Mouse (Mus musculus) midbrain, postnatal 0 days (tissue): ENCODE results near the gene Aqp11. TPM values are rescaled to one million over a fixed set of nuclear protein-coding genes. Genes with fewer than 3 reads are reported as not detected.

Source experiments
- ATAC-seq: fragments of 200-750 bp; cut with Nextera tagmentation; 2 replicates; pipeline ENCODE4 v1.8.0; 2017; ENCODE audit warnings: moderate number of reproducible peaks, mild to moderate bottlenecking, moderate TSS enrichment, moderate library complexity; ENCODE audit not compliant: low FRiP score
- DNase-seq: peaks from one replicate; pipeline ENCODE4 v3.0.0-alpha.2; 2015; ENCODE audit warnings: low spot score
- H3K27ac ChIP-seq: fragments of 300-500 bp; sonication (generic); 2 replicates; pipeline ENCODE4 v1.5.1; 2014; ENCODE audit warnings: low read depth, mild to moderate bottlenecking, low read length, mixed read lengths
- H3K27me3 ChIP-seq: fragments of 300-500 bp; sonication (generic); 2 replicates; pipeline ENCODE4 v1.6.1; 2014; ENCODE audit warnings: low read length, control low read depth, mixed read lengths; ENCODE audit not compliant: insufficient read depth
- H3K36me3 ChIP-seq: fragments of 300-500 bp; sonication (generic); 2 replicates; pipeline ENCODE4 v1.6.1; 2014; ENCODE audit warnings: low read length, control low read depth, mixed read lengths; ENCODE audit not compliant: insufficient read depth
- H3K4me1 ChIP-seq: fragments of 300-500 bp; sonication (generic); 2 replicates; pipeline ENCODE4 v1.6.1; 2014; ENCODE audit warnings: mild to moderate bottlenecking, control low read depth, antibody characterized with exemption, low read length, mixed read lengths; ENCODE audit not compliant: insufficient read depth
- H3K4me2 ChIP-seq: fragments of 300-500 bp; sonication (generic); 2 replicates; pipeline ENCODE4 v1.6.1; 2014; ENCODE audit warnings: low read depth, mild to moderate bottlenecking, low read length, mixed read lengths; ENCODE audit not compliant: poor library complexity, severe bottlenecking
- H3K4me3 ChIP-seq: fragments of 300-500 bp; sonication (generic); 2 replicates; pipeline ENCODE4 v1.5.1; 2014; ENCODE audit warnings: low read depth, mild to moderate bottlenecking, low read length, moderate library complexity
- H3K9ac ChIP-seq: fragments of 300-500 bp; sonication (generic); replicated peaks from 2 replicates; pipeline ENCODE4 v1.6.1; 2014; ENCODE audit warnings: mild to moderate bottlenecking, low read length, moderate library complexity, mixed read lengths; ENCODE audit not compliant: poor library complexity, severe bottlenecking
- H3K9me3 ChIP-seq: fragments of 300-500 bp; sonication (generic); 2 replicates; pipeline ENCODE4 v1.6.1; 2016; ENCODE audit warnings: low read length, control low read depth
- CTCF ChIP-seq: IDR thresholded peaks from 2 replicates; pipeline ENCODE4 v1.5.1; 2016; ENCODE audit warnings: antibody characterized with exemption, mild to moderate bottlenecking
- WGBS: fragments of 180-500 bp; shearing (Covaris S2); extraction: QIAGEN DNeasy Blood & Tissue Kit; methylation state at CpG from one replicate; pipeline ENCODE4 v1.1.7; 2014; 5-methylcytosine and 5-hydroxymethylcytosine counted together
- polyA plus RNA-seq: library from polyadenylated mRNA; unstranded; fragments of >200 nt; fragmentation: Nextera tagmentation; extraction: Ambion mirVana; gene quantifications from 2 replicates; pipeline ENCODE4 v1.2.1, GENCODE M21; 2015
- total RNA-seq: library from RNA; depleted of rRNA; stranded (reverse); fragments of >200 nt; gene quantifications from 2 replicates; pipeline ENCODE4 v1.2.3, GENCODE M21; 2014

The Aqp11 gene
- total and polyA plus RNA-seq, 2 experiments from 2014 or later = 13.5 to 24.0 TPM

DNA sequence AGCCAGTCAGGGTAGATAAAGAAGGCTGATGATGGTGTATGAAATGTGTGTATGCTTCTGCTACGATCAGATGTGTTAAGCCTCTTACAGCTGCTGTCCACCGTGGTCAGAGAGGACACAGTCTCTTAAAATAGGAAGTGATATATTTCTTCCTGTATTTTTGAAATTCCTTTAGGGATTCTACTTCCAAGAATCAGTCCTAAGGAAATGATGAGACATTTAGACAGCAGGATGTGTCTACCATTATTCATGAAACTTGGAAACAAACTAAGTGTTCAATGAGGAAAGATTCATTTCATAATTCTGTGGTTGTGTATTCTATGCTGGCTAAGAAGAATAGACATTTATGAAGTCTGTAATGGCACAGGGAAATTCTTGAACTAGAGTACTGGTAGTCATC, 37.8 kb upstream of the Aqp11 start:
- Histone ChIP-seq H3K4me1 (no peaks in the 10 kb centered on the region), H3K9me3 (no peaks in the 10 kb centered on the region), H3K27ac (no peak overlapping the region), H3K27me3 (no peaks in the 10 kb centered on the region), H3K4me3 (no peak overlapping the region), H3K4me2 (no peak overlapping the region), H3K36me3 (no peaks in the 10 kb centered on the region), H3K9ac (no peak overlapping the region)
- 67% methylated on average over 2 of the region's 2 CpGs for WGBS
- DNase-seq (no peak), ATAC-seq (no peak)
- no peak for TF ChIP-seq CTCF

DNA sequence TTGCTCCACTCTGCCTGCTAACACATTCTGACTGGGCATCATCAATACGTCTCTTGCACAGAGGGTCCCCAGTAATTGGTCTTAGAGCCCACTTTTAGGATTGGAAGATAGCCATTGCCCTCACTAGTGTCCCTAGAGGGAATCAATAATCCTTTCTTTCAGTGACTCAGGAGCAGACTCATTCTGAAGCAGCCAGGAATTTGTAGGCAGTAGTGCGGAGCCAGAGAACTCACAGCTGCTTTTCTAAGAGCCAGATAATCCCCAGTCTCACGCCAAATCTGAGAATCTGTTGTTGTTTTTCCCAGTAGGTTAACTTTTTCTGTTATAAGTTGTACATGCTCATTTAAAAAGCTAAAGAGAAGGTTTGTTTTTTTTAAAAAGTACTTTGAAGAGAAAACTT, 37.3 kb upstream of the Aqp11 start:
- no peak for DNase-seq
- TF ChIP-seq CTCF = no peak
- WGBS = 13% methylated on average over 3 of the region's 3 CpGs

DNA sequence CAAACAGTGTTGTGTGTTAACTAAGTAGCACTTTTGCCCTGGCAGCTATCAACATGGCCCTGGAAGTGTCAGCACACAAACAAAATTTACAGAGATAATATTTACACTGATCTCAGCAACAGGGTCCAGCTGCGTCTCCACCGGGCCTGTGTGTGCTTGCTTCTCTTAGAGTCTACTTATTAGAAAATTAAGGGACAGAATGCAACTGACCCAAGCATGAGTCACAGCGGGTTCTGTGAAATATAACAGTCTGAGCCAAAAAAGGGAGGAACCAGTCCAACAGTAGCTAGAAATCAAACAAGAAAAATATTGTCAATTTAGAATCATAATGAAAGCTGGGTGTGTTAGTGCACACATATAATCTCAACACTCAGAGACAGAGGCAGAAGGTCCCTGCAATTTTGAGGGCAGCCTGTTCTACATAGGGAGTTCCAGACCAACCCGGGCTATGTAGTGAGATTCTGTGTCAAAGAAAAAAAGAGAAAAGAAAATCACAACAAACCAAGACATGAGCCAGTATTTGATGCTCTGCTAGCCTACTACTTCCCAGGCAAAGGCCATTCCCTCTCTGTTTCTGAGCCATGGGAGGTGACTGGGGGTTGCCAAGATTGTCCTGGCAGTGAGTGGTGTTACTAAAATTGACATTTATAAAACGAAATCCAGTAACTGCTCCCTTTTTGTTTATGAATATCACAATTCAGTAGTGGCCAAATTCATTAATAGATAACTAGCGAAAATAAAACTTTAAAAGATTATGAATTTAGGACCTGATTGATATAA, 32.9 kb upstream of the Aqp11 start:
- WGBS = 84% methylated on average over 6 of the region's 6 CpGs
- H3K4me2 ChIP-seq = no peak overlapping the region
- no peak for TF ChIP-seq CTCF
- H3K9me3 ChIP-seq = no peaks in the 10 kb centered on the region
- no peak overlapping the region for H3K4me3 ChIP-seq
- ATAC-seq = no peak
- H3K36me3 ChIP-seq = no peaks in the 10 kb centered on the region
- H3K4me1 ChIP-seq = no peaks in the 10 kb centered on the region
- H3K27ac ChIP-seq = no peak overlapping the region
- no peak for DNase-seq
- no peak overlapping the region for H3K9ac ChIP-seq
- no peaks in the 10 kb centered on the region for H3K27me3 ChIP-seq

More for the DNA sequence above, 37.3 kb upstream of the Aqp11 start:
- no peak overlapping the region for H3K4me2 ChIP-seq
- no peaks in the 10 kb centered on the region for H3K4me1 ChIP-seq
- ATAC-seq = no peak
- H3K9me3 ChIP-seq = no peaks in the 10 kb centered on the region
- no peaks in the 10 kb centered on the region for H3K27me3 ChIP-seq
- H3K27ac ChIP-seq = no peak overlapping the region
- no peaks in the 10 kb centered on the region for H3K36me3 ChIP-seq
- H3K9ac ChIP-seq = no peak overlapping the region
- H3K4me3 ChIP-seq = no peak overlapping the region

- DNase-seq (no peak), ATAC-seq (no peak)
- Histone ChIP-seq H3K36me3 (no peaks in the 10 kb centered on the region), H3K27me3 (no peaks in the 10 kb centered on the region), H3K27ac (no peak overlapping the region), H3K4me2 (no peak overlapping the region), H3K4me3 (no peak overlapping the region), H3K4me1 (no peaks in the 10 kb centered on the region), H3K9me3 (no peaks in the 10 kb centered on the region), H3K9ac (no peak overlapping the region)
- 76% methylated on average over 4 of the region's 4 CpGs for WGBS
- no peak for TF ChIP-seq CTCF
Measured at GRCm38 (mm10) chr7:97769020-97769419, 30.9 kb upstream of the Aqp11 start.

- H3K27me3 ChIP-seq = no peaks in the 10 kb centered on the region
- H3K36me3 ChIP-seq = no peaks in the 10 kb centered on the region
- no peak overlapping the region for H3K27ac ChIP-seq
- TF ChIP-seq CTCF = no peak
- no peak for DNase-seq
- no peaks in the 10 kb centered on the region for H3K4me1 ChIP-seq
- H3K4me2 ChIP-seq = no peak overlapping the region
- no peak for ATAC-seq
- no peak overlapping the region for H3K4me3 ChIP-seq
- no peaks in the 10 kb centered on the region for H3K9me3 ChIP-seq
- H3K9ac ChIP-seq = no peak overlapping the region
- 80% methylated on average over 8 of the region's 8 CpGs for WGBS
Measured at GRCm38 (mm10) chr7:97767841-97768240, 29.8 kb upstream of the Aqp11 start.

GRCm38 (mm10) chr7:97766406-97767166, 28.5 kb upstream of the Aqp11 start:
- ATAC-seq (no peak), DNase-seq (no peak)
- Histone ChIP-seq H3K9me3 (no peaks in the 10 kb centered on the region), H3K4me2 (no peak overlapping the region), H3K36me3 (no peaks in the 10 kb centered on the region), H3K4me3 (no peak overlapping the region), H3K27ac (no peak overlapping the region), H3K9ac (no peak overlapping the region), H3K27me3 (no peaks in the 10 kb centered on the region), H3K4me1 (no peaks in the 10 kb centered on the region)
- no peak for TF ChIP-seq CTCF
- WGBS = 81% methylated on average over 9 of the region's 9 CpGs
